Mouse (Mus musculus): ENCODE data around the gene Zfp385b.

The Zfp385b gene

GRCm38 (mm10) chr2:77819539-77819938, at the start of gene Zfp385b:
Gene Zfp385b (minus strand): TSS chr2:77819639.
- no peak for DNase-seq (ENCODE audit: low read depth, low spot score)

- DNase-seq (ENCODE audit: low read depth, low spot score) = no peak
Observed at GRCm38 (mm10) chr2:77863934-77864333, 44.5 kb upstream of the Zfp385b start.

- no peak for DNase-seq (ENCODE audit: low read depth, low spot score)
Observed at GRCm38 (mm10) chr2:77863522-77863921, 44.1 kb upstream of the Zfp385b start.

GRCm38 (mm10) chr2:77841464-77841863, 22.0 kb upstream of the Zfp385b start:
- no peak for DNase-seq (ENCODE audit: low read depth, low spot score)

GRCm38 (mm10) chr2:77839587-77839986, 20.1 kb upstream of the Zfp385b start:
- DNase-seq (ENCODE audit: low read depth, low spot score) = no peak

GRCm38 (mm10) chr2:77838688-77839087, 19.2 kb upstream of the Zfp385b start:
- no peak for DNase-seq (ENCODE audit: low read depth, low spot score)

- DNase-seq (ENCODE audit: low read depth, low spot score) = no peak
Observed at GRCm38 (mm10) chr2:77835781-77836180, 16.3 kb upstream of the Zfp385b start.

GRCm38 (mm10) chr2:77826133-77826828, 6.8 kb upstream of the Zfp385b start:
- DNase-seq (ENCODE audit: low read depth, low spot score) = no peak

GRCm38 (mm10) chr2:77823026-77823425, 3.6 kb upstream of the Zfp385b start:
- no peak for DNase-seq (ENCODE audit: low read depth, low spot score)

- DNase-seq (ENCODE audit: low read depth, low spot score) = no peak
Observed at GRCm38 (mm10) chr2:77817357-77817894, 2.0 kb downstream of the Zfp385b start.

GRCm38 (mm10) chr2:77816413-77817314, 2.8 kb downstream of the Zfp385b start:
- DNase-seq (ENCODE audit: low read depth, low spot score) = no peak

GRCm38 (mm10) chr2:77815775-77816412, 3.5 kb downstream of the Zfp385b start:
- DNase-seq (ENCODE audit: low read depth, low spot score) = no peak

- no peak for DNase-seq (ENCODE audit: low read depth, low spot score)
Observed at GRCm38 (mm10) chr2:77814896-77815295, 4.5 kb downstream of the Zfp385b start.

GRCm38 (mm10) chr2:77813029-77813428, 6.4 kb downstream of the Zfp385b start:
- no peak for DNase-seq (ENCODE audit: low read depth, low spot score)

GRCm38 (mm10) chr2:77810748-77811147, 8.7 kb downstream of the Zfp385b start:
- DNase-seq (ENCODE audit: low read depth, low spot score) = no peak

GRCm38 (mm10) chr2:77804781-77805180, 14.7 kb downstream of the Zfp385b start:
- DNase-seq (ENCODE audit: low read depth, low spot score) = no peak

GRCm38 (mm10) chr2:77802291-77802690, 17.1 kb downstream of the Zfp385b start:
- DNase-seq (ENCODE audit: low read depth, low spot score) = no peak

- no peak for DNase-seq (ENCODE audit: low read depth, low spot score)
Observed at GRCm38 (mm10) chr2:77801430-77801829, 18.0 kb downstream of the Zfp385b start.

GRCm38 (mm10) chr2:77801009-77801408, 18.4 kb downstream of the Zfp385b start:
- DNase-seq (ENCODE audit: low read depth, low spot score) = no peak

GRCm38 (mm10) chr2:77797233-77797632, 22.2 kb downstream of the Zfp385b start:
- no peak for DNase-seq (ENCODE audit: low read depth, low spot score)

- DNase-seq (ENCODE audit: low read depth, low spot score) = peak; percentile 20
Observed at GRCm38 (mm10) chr2:77795859-77796552, 23.4 kb downstream of the Zfp385b start.

All from 3T3-L1 (cell line).